Mouse (Mus musculus) lung, postnatal 0 days (tissue): Measurements from ENCODE around the gene Ahctf1. TPM values are rescaled to one million over a fixed set of nuclear protein-coding genes. Genes with fewer than 3 reads are reported as not detected.

Source experiments
- ATAC-seq: fragments of 200-750 bp; cut with Nextera tagmentation; 2 replicates; pipeline ENCODE4 v1.8.0; 2017; ENCODE audit warnings: moderate library complexity
- DNase-seq: peaks from one replicate; pipeline ENCODE4 v3.0.0-alpha.2; 2016; ENCODE audit warnings: low spot score
- H3K27ac ChIP-seq: fragments of 300-500 bp; sonication (generic); 2 replicates; pipeline ENCODE4 v1.5.1; 2014; ENCODE audit warnings: antibody characterized with exemption, mild to moderate bottlenecking, low read length, mixed read lengths
- H3K27me3 ChIP-seq: fragments of 300-500 bp; sonication (generic); replicated peaks from 2 replicates; pipeline ENCODE4 v1.6.1; 2014; ENCODE audit warnings: low read length, mixed read lengths; ENCODE audit not compliant: insufficient read depth
- H3K36me3 ChIP-seq: fragments of 300-500 bp; sonication (generic); 2 replicates; pipeline ENCODE4 v1.6.1; 2014; ENCODE audit warnings: low read length, mixed read lengths; ENCODE audit not compliant: insufficient read depth
- H3K4me1 ChIP-seq: fragments of 300-500 bp; sonication (generic); 2 replicates; pipeline ENCODE4 v1.6.1; 2014; ENCODE audit warnings: antibody characterized with exemption, low read depth, low read length, mixed read lengths; ENCODE audit not compliant: insufficient read depth
- H3K4me2 ChIP-seq: fragments of 300-500 bp; sonication (generic); replicated peaks from 2 replicates; pipeline ENCODE4 v1.6.1; 2014; ENCODE audit warnings: low read depth, mild to moderate bottlenecking, low read length, moderate library complexity, mixed read lengths
- H3K4me3 ChIP-seq: fragments of 300-500 bp; sonication (generic); 2 replicates; pipeline ENCODE4 v1.5.1; 2014; ENCODE audit warnings: low read depth, low read length
- H3K9ac ChIP-seq: fragments of 300-500 bp; sonication (generic); replicated peaks from 2 replicates; pipeline ENCODE4 v1.6.1; 2014; ENCODE audit warnings: low read depth, mild to moderate bottlenecking
- H3K9me3 ChIP-seq: fragments of 300-500 bp; sonication (generic); 2 replicates; pipeline ENCODE4 v1.6.1; 2016; ENCODE audit warnings: low read length, mixed read lengths
- CTCF ChIP-seq: IDR thresholded peaks from 2 replicates; pipeline ENCODE4 v1.5.1; 2016; ENCODE audit warnings: antibody characterized with exemption, mild to moderate bottlenecking
- EP300 ChIP-seq: IDR thresholded peaks from 2 replicates; pipeline ENCODE4 v1.6.1; 2016; ENCODE audit warnings: antibody characterized with exemption, mild to moderate bottlenecking, control low read depth
- WGBS: fragments of 180-500 bp; shearing (Covaris S2); extraction: QIAGEN DNeasy Blood & Tissue Kit; methylation state at CpG from one replicate; pipeline ENCODE4 v1.1.7; 2014; 5-methylcytosine and 5-hydroxymethylcytosine counted together
- polyA plus RNA-seq: library from polyadenylated mRNA; unstranded; fragments of >200 nt; fragmentation: Nextera tagmentation; extraction: Ambion mirVana; gene quantifications from 2 replicates; pipeline ENCODE4 v1.2.1, GENCODE M21; 2015

The Ahctf1 gene
- polyA plus RNA-seq, 1 experiment from 2014 or later: 9.4 TPM

GRCm38 (mm10) chr1:179705154-179705553, 98.3 kb downstream of the Ahctf1 start:
- Histone ChIP-seq H3K9me3 (no peaks in the 10 kb centered on the region), H3K9ac (no peak overlapping the region), H3K4me1 (no peaks in the 10 kb centered on the region), H3K27ac (no peak overlapping the region), H3K27me3 (no peaks in the 10 kb centered on the region), H3K4me3 (no peak overlapping the region), H3K36me3 (no peaks in the 10 kb centered on the region), H3K4me2 (no peak overlapping the region)
- WGBS: 86% methylated on average over 6 of the region's 6 CpGs
- DNase-seq: no peak
- no peak for ATAC-seq
- TF ChIP-seq EP300: no peak
- no peak for TF ChIP-seq CTCF

- no peak for ATAC-seq
- WGBS: 38% methylated on average over 3 of the region's 3 CpGs
Observed at GRCm38 (mm10) chr1:179704150-179704549, 99.3 kb downstream of the Ahctf1 start.

More at GRCm38 (mm10) chr1:179704150-179704549, 99.3 kb downstream of the Ahctf1 start:
- no peaks in the 10 kb centered on the region for H3K9me3 ChIP-seq
- H3K4me2 ChIP-seq: no peak overlapping the region
- TF ChIP-seq EP300: no peak
- no peak overlapping the region for H3K9ac ChIP-seq
- H3K36me3 ChIP-seq: no peaks in the 10 kb centered on the region
- H3K4me1 ChIP-seq: no peaks in the 10 kb centered on the region
- no peaks in the 10 kb centered on the region for H3K27me3 ChIP-seq
- no peak overlapping the region for H3K27ac ChIP-seq
- no peak overlapping the region for H3K4me3 ChIP-seq
- no peak for DNase-seq

Other genes with a start within 250 kb of the Ahctf1 start
- 52.8 and 54.1 TPM in 2 replicates for gene Sccpdh, start 135.5 kb downstream of the Ahctf1 start, polyA plus RNA-seq
- gene Kif28, start 58.4 kb downstream of the Ahctf1 start, polyA plus RNA-seq: not detected in 2 replicates
- gene Gm10518, start 304 bp downstream of the Ahctf1 start, polyA plus RNA-seq: not detected in 2 replicates
- 17.9 and 21.2 TPM in 2 replicates for gene Cdc42bpa, start 156.8 kb upstream of the Ahctf1 start, polyA plus RNA-seq